Mouse (Mus musculus): Measurements from ENCODE around the gene Stk38. TPM values are rescaled to one million over a fixed set of nuclear protein-coding genes. Genes with fewer than 3 reads are reported as not detected.
A peak's percentile ranks its signal among the peaks of the same experiment; 100 is the strongest.

The Stk38 gene
- polyA plus RNA-seq, 1 experiment: 62.0 TPM

- no peak overlapping the region for H3K27ac ChIP-seq (ENCODE audit: insufficient read depth, low read length)
- H3K4me1 ChIP-seq (ENCODE audit: control insufficient read depth, insufficient read depth, low read length): peaks cover 1% of the 10 kb centered on the region; the same call in 1 of the 2 replicates
- H3K4me3 ChIP-seq (ENCODE audit: insufficient read depth, low read length): no peak overlapping the region
- TF ChIP-seq CTCF (IDR thresholded peaks at IDR 0.05; ENCODE audit: extremely low read depth, insufficient read depth, low read length): peak; percentile 69
- TF ChIP-seq POLR2A (IDR thresholded peaks at IDR 0.05; ENCODE audit: extremely low read depth, insufficient read depth, low read length): no peak
These were observed 80.7 kb downstream of the Stk38 start for GRCm38 (mm10) chr17:28926866-28927635.

GRCm38 (mm10) chr17:28926380-28926779 lies 81.4 kb downstream of the Stk38 start:
- Histone ChIP-seq H3K4me1 (ENCODE audit: control insufficient read depth, insufficient read depth, low read length) (peaks cover 1% of the 10 kb centered on the region; the same call in 1 of the 2 replicates), H3K4me3 (ENCODE audit: insufficient read depth, low read length) (no peak overlapping the region), H3K27ac (ENCODE audit: insufficient read depth, low read length) (no peak overlapping the region)
- TF ChIP-seq POLR2A (IDR thresholded peaks at IDR 0.05; ENCODE audit: extremely low read depth, insufficient read depth, low read length) (no peak), CTCF (IDR thresholded peaks at IDR 0.05; ENCODE audit: extremely low read depth, insufficient read depth, low read length) (peak; percentile 85)

GRCm38 (mm10) chr17:28924957-28925595 lies 82.7 kb downstream of the Stk38 start:
- Histone ChIP-seq H3K4me3 (ENCODE audit: insufficient read depth, low read length) (no peak overlapping the region), H3K4me1 (ENCODE audit: control insufficient read depth, insufficient read depth, low read length) (no peaks in the 10 kb centered on the region), H3K27ac (ENCODE audit: insufficient read depth, low read length) (no peak overlapping the region)
- TF ChIP-seq POLR2A (IDR thresholded peaks at IDR 0.05; ENCODE audit: extremely low read depth, insufficient read depth, low read length) (no peak), CTCF (IDR thresholded peaks at IDR 0.05; ENCODE audit: extremely low read depth, insufficient read depth, low read length) (no peak)

GRCm38 (mm10) chr17:28922096-28922495 lies 85.7 kb downstream of the Stk38 start:
- TF ChIP-seq CTCF (IDR thresholded peaks at IDR 0.05; ENCODE audit: extremely low read depth, insufficient read depth, low read length) (no peak), POLR2A (IDR thresholded peaks at IDR 0.05; ENCODE audit: extremely low read depth, insufficient read depth, low read length) (no peak)
- no peak overlapping the region for H3K27ac ChIP-seq (ENCODE audit: insufficient read depth, low read length)
- no peak overlapping the region for H3K4me3 ChIP-seq (ENCODE audit: insufficient read depth, low read length)

GRCm38 (mm10) chr17:28921086-28921485 lies 86.7 kb downstream of the Stk38 start:
- no peaks in the 10 kb centered on the region for H3K4me1 ChIP-seq (ENCODE audit: control insufficient read depth, insufficient read depth, low read length)
- TF ChIP-seq CTCF (IDR thresholded peaks at IDR 0.05; ENCODE audit: extremely low read depth, insufficient read depth, low read length) (no peak), POLR2A (IDR thresholded peaks at IDR 0.05; ENCODE audit: extremely low read depth, insufficient read depth, low read length) (no peak)
- H3K27ac ChIP-seq (ENCODE audit: insufficient read depth, low read length): no peak overlapping the region
- no peak overlapping the region for H3K4me3 ChIP-seq (ENCODE audit: insufficient read depth, low read length)

More at GRCm38 (mm10) chr17:28922096-28922495, 85.7 kb downstream of the Stk38 start:
- no peaks in the 10 kb centered on the region for H3K4me1 ChIP-seq (ENCODE audit: control insufficient read depth, insufficient read depth, low read length)

Other genes with a start within 250 kb of the Stk38 start
- gene Mapk13, start 238.7 kb downstream of the Stk38 start, polyA plus RNA-seq (2012; rRNA removed): 1.4 and 1.8 TPM in 2 replicates
- gene Brpf3, start 206.9 kb downstream of the Stk38 start, polyA plus RNA-seq (2012; rRNA removed): 45.2 and 45.6 TPM in 2 replicates
- gene Pnpla1, start 149.6 kb downstream of the Stk38 start, polyA plus RNA-seq (2012; rRNA removed): 0.32 and 0.40 TPM in 2 replicates
- 7.6 and 7.9 TPM in 2 replicates for gene 4930539E08Rik, start 92.7 kb downstream of the Stk38 start, polyA plus RNA-seq (2012; rRNA removed)
- not detected in 2 replicates for gene Pxt1, start 64.2 kb downstream of the Stk38 start, polyA plus RNA-seq (2012; rRNA removed)
- 46.5 and 50.0 TPM in 2 replicates for gene Kctd20, start 56.0 kb downstream of the Stk38 start, polyA plus RNA-seq (2012; rRNA removed)
- 107 and 110 TPM in 2 replicates for gene Srsf3, start 24.6 kb upstream of the Stk38 start, polyA plus RNA-seq (2012; rRNA removed)
- 15.5 and 17.7 TPM in 2 replicates for gene Cdkn1a, start 83.0 kb upstream of the Stk38 start, polyA plus RNA-seq (2012; rRNA removed)
- gene Rab44, start 106.2 kb upstream of the Stk38 start, polyA plus RNA-seq (2012; rRNA removed): 0.13 and 0.19 TPM in 2 replicates
- 91.3 and 107 TPM in 2 replicates for gene Cpne5, start 230.2 kb upstream of the Stk38 start, polyA plus RNA-seq (2012; rRNA removed)